Mouse (Mus musculus): Measurements from ENCODE around the gene Slmap. TPM values are rescaled to one million over a fixed set of nuclear protein-coding genes. Genes with fewer than 3 reads are reported as not detected.
"Not testable (repeated sequence)": the region's sequence is repeated elsewhere in the genome, so short reads cannot be mapped to it uniquely, and the experiment has no call there.

The Slmap gene
- 109 and 124 TPM in 2 replicates for polyA plus RNA-seq (2011; ENCODE audit: insufficient read length, low read depth, missing spikeins)

DNA sequence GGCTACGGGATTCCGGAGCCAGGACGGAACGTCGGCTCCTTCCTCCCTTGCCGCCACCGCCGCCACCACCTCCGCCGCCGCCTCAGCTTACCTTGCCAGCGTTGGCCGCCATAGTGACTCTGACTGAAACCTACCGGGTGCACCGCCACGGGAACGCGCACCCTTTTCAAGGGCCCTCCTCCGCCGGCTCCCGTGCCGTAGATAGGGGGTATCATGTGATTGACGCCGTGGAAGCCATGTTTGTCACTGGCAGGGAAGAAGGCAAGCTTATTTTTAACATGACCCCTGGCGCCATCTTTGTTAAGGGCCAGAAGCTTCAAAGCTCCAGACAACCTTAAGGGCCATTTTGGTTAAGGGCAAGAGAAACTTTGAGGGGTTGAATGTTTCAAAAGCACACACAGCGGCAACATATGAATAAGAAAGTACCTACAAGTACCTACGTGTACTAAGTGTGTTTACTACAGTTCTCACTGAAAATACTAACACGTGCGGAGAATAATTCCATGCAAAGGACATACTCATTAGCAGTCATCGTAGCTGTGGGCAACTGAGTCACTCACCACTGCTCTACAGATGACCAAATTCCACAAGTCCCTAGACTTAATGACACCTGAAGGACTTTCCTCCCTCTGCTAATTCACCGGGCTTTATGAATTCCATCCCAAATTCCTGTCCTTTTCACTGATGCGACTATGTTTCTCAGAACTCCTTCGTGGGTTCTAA is at the start of gene Slmap:
Slmap (minus strand) TSS at position 175 of the 723 bp plus-strand sequence.
- TF ChIP-seq POLR2A (IDR thresholded peaks at IDR 0.05; ENCODE audit: low read depth, low read length) (peak; percentile 89), CTCF (IDR thresholded peaks at IDR 0.05; ENCODE audit: borderline replicate concordance, insufficient read depth, low read length) (no peak)
- H3K27ac ChIP-seq (ENCODE audit: insufficient read depth, low read length) = peak within 1 kb of the TSS; percentile 36
- H3K4me1 ChIP-seq (ENCODE audit: control insufficient read depth, insufficient read depth, low read length) = peaks cover 3% of the 10 kb centered on the region
- H3K4me3 ChIP-seq (ENCODE audit: insufficient read depth, low read length) = peak within 1 kb of the TSS; percentile 58

DNA sequence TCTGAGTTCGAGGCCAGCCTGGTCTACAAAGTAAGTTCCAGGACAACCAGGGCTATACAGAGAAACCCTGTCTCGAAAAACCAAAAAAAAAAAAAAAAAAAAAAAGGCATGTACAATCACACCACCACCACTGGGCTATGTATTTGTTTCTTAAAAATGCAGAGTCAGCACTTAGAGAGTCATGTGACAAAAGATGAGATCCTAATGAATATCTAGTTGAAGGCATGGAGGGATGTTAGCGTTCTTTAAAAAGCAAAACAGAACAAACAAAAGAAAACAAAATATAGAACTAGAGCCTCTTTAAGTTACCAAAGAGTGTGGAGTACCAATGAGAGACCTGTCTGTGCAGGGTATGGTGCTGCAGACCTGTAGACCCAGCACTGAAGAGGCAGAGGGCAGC is 48.9 kb upstream of the Slmap start:
- TF ChIP-seq POLR2A (IDR thresholded peaks at IDR 0.05; ENCODE audit: low read depth, low read length) (no peak), CTCF (IDR thresholded peaks at IDR 0.05; ENCODE audit: borderline replicate concordance, insufficient read depth, low read length) (no peak)
- Histone ChIP-seq H3K4me1 (ENCODE audit: control insufficient read depth, insufficient read depth, low read length) (peaks cover 7% of the 10 kb centered on the region; the same call in 1 of the 2 replicates), H3K4me3 (ENCODE audit: insufficient read depth, low read length) (no peak overlapping the region)

DNA sequence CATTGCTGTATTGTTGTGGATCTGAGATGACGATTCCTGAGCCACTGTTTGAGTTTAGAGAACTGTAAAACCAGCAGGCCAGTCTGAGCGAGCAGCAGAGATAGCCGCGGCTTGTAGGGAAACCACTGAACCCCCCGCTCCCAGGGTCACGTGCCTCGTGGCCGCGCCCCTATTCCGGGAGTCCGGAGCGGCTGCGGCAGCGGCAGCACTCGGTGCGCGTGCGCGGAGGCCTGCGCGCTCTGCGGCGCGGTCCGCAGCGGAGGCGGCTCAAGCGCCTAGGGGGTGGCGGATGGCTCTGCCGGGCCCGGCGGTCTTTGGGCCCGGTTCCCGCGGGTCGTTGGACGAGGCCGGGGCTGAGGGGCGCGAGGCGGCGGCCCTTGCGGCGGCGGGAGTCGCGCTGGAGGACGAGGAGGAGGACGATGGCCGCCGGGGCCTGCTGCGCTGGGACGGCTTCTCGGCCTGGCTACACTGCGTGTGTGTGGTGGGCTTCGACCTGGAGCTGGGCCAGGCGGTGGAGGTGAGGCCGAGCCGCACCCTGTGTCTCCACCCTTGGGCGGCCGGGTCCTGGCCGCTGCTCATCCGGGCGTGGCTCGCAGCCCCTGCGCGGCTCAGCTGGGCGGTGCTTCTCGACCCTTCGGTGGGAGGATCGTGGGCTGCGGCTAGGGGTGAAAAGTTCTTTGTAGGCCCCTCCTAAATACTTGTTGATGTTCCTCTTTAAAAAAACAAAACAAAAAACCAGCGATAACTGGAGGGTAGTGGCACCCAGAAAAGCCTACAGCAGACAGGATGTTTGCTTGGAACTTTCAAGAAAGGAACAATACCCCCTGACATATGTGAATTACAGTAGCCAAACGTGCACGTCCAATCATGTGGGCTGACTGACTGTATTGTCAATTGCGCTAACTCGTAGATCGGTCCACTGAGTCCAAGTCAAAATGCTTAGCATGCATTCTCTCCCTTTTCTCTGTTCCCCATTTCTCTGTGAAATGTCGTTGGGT is 44.9 kb upstream of the Slmap start:
- peaks cover 4% of the 10 kb centered on the region; the same call in 1 of the 2 replicates for H3K4me1 ChIP-seq (ENCODE audit: control insufficient read depth, insufficient read depth, low read length)
- TF ChIP-seq CTCF (IDR thresholded peaks at IDR 0.05; ENCODE audit: borderline replicate concordance, insufficient read depth, low read length) = no peak
- TF ChIP-seq POLR2A (IDR thresholded peaks at IDR 0.05; ENCODE audit: low read depth, low read length) = peak; percentile 84
- H3K4me3 ChIP-seq (ENCODE audit: insufficient read depth, low read length) = peak overlapping the region; percentile 58
- peak overlapping the region; percentile 85 for H3K27ac ChIP-seq (ENCODE audit: insufficient read depth, low read length)

More for the DNA sequence above, 48.9 kb upstream of the Slmap start:
- H3K27ac ChIP-seq (ENCODE audit: insufficient read depth, low read length) = no peak overlapping the region

DNA sequence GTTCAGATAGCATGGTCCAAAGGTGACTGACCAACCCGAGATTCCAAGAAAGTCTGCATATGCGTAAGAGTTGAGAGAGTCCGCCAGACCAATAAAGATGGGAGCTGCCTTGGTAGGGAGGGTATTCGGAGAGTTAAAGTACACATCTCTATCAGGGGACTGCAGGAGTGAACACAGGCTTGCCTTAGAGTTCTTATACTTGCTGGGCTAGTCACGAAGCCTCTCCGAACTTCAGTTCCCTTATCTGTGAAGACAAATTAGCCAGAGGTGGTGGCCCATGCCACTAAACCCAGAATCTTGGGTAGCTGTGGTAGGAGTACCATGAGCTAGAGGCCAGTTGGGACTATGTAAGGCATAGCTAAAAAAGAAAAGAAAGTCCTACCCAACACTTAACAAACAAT is 44.1 kb upstream of the Slmap start:
- TF ChIP-seq POLR2A (IDR thresholded peaks at IDR 0.05; ENCODE audit: low read depth, low read length) = no peak
- no peak for TF ChIP-seq CTCF (IDR thresholded peaks at IDR 0.05; ENCODE audit: borderline replicate concordance, insufficient read depth, low read length)
- H3K4me1 ChIP-seq (ENCODE audit: control insufficient read depth, insufficient read depth, low read length) = peaks cover 4% of the 10 kb centered on the region; the same call in 1 of the 2 replicates
- H3K27ac ChIP-seq (ENCODE audit: insufficient read depth, low read length) = no peak overlapping the region
- H3K4me3 ChIP-seq (ENCODE audit: insufficient read depth, low read length) = no peak overlapping the region

DNA sequence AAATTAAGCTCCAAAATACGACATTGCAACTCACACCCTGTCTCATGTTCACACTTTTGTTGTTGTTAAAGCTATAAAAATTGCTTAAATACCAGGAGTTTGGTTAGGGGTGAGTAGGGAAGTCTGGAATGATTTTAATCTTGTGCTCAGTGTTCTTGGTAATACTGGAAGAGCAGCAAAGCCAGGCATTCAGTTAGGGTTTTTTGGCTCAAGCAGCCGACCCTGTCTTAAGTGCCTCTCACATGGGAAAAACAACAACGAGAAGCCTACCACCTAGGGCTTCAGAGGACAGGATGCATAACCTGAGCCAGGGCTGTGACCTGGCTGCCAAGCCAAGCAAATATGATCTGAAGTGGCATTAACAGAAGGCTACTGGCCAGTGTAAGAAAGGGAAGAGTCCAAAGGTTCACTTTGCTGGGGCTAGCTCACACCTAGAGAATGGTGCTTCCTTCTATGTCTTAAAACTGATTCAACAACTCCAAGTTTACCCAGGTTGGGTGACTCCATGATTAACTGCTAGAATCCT is 41.6 kb upstream of the Slmap start:
- Histone ChIP-seq H3K27ac (ENCODE audit: insufficient read depth, low read length) (no peak overlapping the region), H3K4me3 (ENCODE audit: insufficient read depth, low read length) (no peak overlapping the region), H3K4me1 (ENCODE audit: control insufficient read depth, insufficient read depth, low read length) (peaks cover 4% of the 10 kb centered on the region; the same call in 1 of the 2 replicates)
- no peak for TF ChIP-seq CTCF (IDR thresholded peaks at IDR 0.05; ENCODE audit: borderline replicate concordance, insufficient read depth, low read length)
- TF ChIP-seq POLR2A (IDR thresholded peaks at IDR 0.05; ENCODE audit: low read depth, low read length) = no peak

DNA sequence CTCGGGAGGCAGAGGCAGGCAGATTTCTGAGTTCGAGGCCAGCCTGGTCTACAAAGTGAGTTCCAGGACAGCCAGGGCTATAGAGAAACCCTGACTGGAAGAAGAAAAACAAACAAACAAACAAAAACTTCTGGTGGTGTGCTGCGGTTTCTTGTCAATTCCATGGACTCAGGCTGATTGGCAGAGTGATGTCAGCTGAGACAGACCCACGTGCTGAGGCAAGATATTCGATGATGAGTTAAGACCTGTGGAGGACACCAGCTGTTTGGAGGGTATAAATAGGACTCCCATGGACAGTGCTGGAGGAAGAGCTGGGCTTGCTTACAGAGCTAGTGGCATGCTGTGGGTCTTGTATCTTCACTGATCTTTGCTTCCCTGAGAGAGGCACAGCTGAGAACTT is 38.8 kb upstream of the Slmap start, which contains the start of gene Dennd6a:
Dennd6a (plus strand) TSS at position 301 of the 400 bp plus-strand sequence.
- not testable (repeated sequence) for H3K4me1 ChIP-seq (ENCODE audit: control insufficient read depth, insufficient read depth, low read length); H3K27ac ChIP-seq (ENCODE audit: insufficient read depth, low read length); H3K4me3 ChIP-seq (ENCODE audit: insufficient read depth, low read length)

DNA sequence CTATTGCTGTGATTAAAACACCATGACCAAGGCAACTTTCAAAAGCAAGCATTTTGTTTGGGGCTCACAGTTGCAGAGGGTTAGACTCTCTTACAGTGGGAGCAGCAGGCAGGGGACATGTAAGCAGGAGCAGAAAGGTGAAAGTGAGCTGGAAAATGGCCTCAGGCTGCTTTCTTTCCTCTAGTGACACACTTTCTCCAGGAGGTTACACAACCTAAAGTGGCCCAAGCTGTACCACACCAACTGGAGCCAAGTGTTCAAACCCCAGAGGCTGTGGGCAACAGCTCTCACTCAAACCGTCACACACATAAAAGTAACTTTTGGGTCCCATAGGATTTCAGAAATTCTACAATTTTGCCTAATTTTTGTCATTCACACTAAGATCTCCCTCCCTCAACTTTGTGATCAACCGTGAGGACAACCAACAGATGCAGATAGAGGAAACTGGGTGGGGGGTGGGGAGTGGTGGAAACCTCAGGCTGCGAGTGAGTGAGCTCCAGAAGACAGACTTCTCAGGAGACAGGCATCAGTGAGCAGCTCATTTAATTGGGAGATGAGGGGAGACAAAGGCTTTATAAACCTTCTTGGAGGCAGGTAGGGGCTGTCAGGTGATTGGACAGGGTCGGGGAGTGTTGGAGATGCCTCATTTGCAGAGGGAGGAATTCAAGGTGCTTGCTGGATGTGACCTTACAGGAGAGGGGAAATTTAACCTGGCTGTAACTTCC is 37.4 kb upstream of the Slmap start:
- Histone ChIP-seq H3K27ac (ENCODE audit: insufficient read depth, low read length) (no peak overlapping the region), H3K4me1 (ENCODE audit: control insufficient read depth, insufficient read depth, low read length) (no peaks in the 10 kb centered on the region), H3K4me3 (ENCODE audit: insufficient read depth, low read length) (no peak overlapping the region)
- no peak for TF ChIP-seq CTCF (IDR thresholded peaks at IDR 0.05; ENCODE audit: borderline replicate concordance, insufficient read depth, low read length)

DNA sequence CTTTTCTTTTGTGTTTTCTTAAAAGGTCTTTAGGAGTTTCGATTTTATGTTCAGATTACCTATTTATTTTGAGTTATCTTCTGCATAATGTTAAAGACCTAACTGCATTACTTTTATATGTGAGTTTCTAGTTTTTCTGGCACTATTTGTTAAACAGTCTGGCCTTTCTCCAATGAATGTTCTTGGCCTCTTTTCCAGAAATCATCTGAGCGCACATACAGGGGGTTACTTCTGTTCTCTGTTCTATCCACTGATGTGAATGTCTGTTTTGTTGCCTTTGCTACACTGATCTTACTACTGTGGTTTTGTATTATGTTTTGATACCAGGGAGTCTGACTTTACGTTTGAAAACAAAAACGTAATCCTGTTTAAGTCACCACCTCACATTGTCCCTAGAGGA is 35.1 kb upstream of the Slmap start:
- no peak overlapping the region for H3K4me3 ChIP-seq (ENCODE audit: insufficient read depth, low read length)
- no peaks in the 10 kb centered on the region for H3K4me1 ChIP-seq (ENCODE audit: control insufficient read depth, insufficient read depth, low read length)
- no peak overlapping the region for H3K27ac ChIP-seq (ENCODE audit: insufficient read depth, low read length)
- no peak for TF ChIP-seq CTCF (IDR thresholded peaks at IDR 0.05; ENCODE audit: borderline replicate concordance, insufficient read depth, low read length)
- no peak for TF ChIP-seq POLR2A (IDR thresholded peaks at IDR 0.05; ENCODE audit: low read depth, low read length)

DNA sequence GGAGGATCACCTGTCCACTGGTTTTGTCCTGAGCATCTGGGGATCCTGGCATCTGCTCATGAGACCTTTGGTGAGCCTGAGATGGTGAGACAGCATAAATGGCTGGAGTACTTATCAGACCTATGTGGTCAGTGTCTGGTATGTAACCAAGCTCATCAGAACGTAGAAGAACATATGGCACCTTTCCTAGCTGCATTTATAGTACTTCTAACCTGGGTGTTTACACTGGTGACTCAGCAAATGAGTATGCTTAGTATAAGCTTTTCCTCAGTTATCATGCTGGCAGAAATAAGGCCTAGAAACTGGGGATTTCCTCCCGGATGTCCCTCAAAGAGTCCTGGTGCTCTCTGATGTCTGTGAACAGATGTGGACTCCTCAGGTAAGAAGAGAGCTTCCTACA is 27.5 kb upstream of the Slmap start:
- Histone ChIP-seq H3K4me1 (ENCODE audit: control insufficient read depth, insufficient read depth, low read length) (no peaks in the 10 kb centered on the region), H3K27ac (ENCODE audit: insufficient read depth, low read length) (no peak overlapping the region), H3K4me3 (ENCODE audit: insufficient read depth, low read length) (no peak overlapping the region)
- no peak for TF ChIP-seq POLR2A (IDR thresholded peaks at IDR 0.05; ENCODE audit: low read depth, low read length)

Data from embryonic fibroblast, embryonic 13.5 days (primary cell).